Mouse (Mus musculus): ENCODE measurements around the gene Gm20509.

DNA sequence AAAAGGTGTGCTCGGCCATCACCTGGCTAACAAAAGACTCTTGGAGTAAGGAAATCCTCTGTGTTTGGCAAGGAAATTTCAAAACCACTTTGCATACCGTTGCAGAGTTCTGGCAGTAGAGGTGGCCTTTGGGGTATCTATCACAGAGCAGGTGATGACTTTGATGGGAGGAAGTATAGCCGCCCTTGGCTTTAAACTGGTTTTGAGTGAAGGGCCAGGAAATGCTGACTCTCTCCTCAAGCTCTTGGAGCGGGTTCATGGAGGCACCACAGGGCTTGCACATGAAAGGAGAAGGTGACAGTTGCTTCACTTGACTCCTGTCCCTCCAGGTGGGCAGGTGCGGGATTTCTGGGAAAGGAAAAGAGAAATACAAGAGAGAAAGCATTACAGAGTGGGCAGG lies 14.7 kb upstream of the Gm20509 start:
- TF ChIP-seq CTCF (IDR thresholded peaks at IDR 0.05; ENCODE audit: control insufficient read depth, insufficient read depth, insufficient replicate concordance, low read depth, low read length) (no peak), POLR2A (IDR thresholded peaks at IDR 0.05; ENCODE audit: control insufficient read depth, low read depth, low read length) (no peak)
